Mouse (Mus musculus): ENCODE results near the gene Ccl5. TPM values are rescaled to one million over a fixed set of nuclear protein-coding genes. Genes with fewer than 3 reads are reported as not detected.

Ccl5 gene
- polyA plus RNA-seq, 1 experiment from 2014 or later = not detected

Other genes starting within 250 kb of the Ccl5 start
- gene Slfn14, start 243.8 kb downstream of the Ccl5 start, polyA plus RNA-seq (2015; fragmentation: Nextera tagmentation; extraction: Ambion mirVana) = 0.08 TPM in 1 of 2 replicates, not detected in the other
- 115 and 118 TPM in 2 replicates for gene Ap2b1, start 231.5 kb downstream of the Ccl5 start, polyA plus RNA-seq (2015; fragmentation: Nextera tagmentation; extraction: Ambion mirVana)
- gene Pex12, start 227.9 kb downstream of the Ccl5 start, polyA plus RNA-seq (2015; fragmentation: Nextera tagmentation; extraction: Ambion mirVana) = 19.8 and 21.3 TPM in 2 replicates
- gene Rasl10b, start 121.4 kb downstream of the Ccl5 start, polyA plus RNA-seq (2015; fragmentation: Nextera tagmentation; extraction: Ambion mirVana) = 24.2 and 25.3 TPM in 2 replicates
- 0.07 and 0.29 TPM in 2 replicates for gene Gas2l2, start 101.1 kb downstream of the Ccl5 start, polyA plus RNA-seq (2015; fragmentation: Nextera tagmentation; extraction: Ambion mirVana)
- 0.36 TPM in 1 of 2 replicates, not detected in the other for gene 1700020L24Rik, start 92.8 kb downstream of the Ccl5 start, polyA plus RNA-seq (2015; fragmentation: Nextera tagmentation; extraction: Ambion mirVana)
- 3.5 and 4.6 TPM in 2 replicates for gene Mmp28, start 67.4 kb downstream of the Ccl5 start, polyA plus RNA-seq (2015; fragmentation: Nextera tagmentation; extraction: Ambion mirVana)
- gene Taf15, start 57.4 kb downstream of the Ccl5 start, polyA plus RNA-seq (2015; fragmentation: Nextera tagmentation; extraction: Ambion mirVana) = 10.8 and 11.8 TPM in 2 replicates
- not detected in 2 replicates for gene Heatr9, start 8.3 kb downstream of the Ccl5 start, polyA plus RNA-seq (2015; fragmentation: Nextera tagmentation; extraction: Ambion mirVana)
- gene Ccl9, start 48.1 kb upstream of the Ccl5 start, polyA plus RNA-seq (2015; fragmentation: Nextera tagmentation; extraction: Ambion mirVana) = 2.4 and 3.1 TPM in 2 replicates
- 2.7 and 3.5 TPM in 2 replicates for gene Ccl6, start 62.6 kb upstream of the Ccl5 start, polyA plus RNA-seq (2015; fragmentation: Nextera tagmentation; extraction: Ambion mirVana)
- not detected in 2 replicates for gene Rpl9-ps1, start 115.1 kb upstream of the Ccl5 start, polyA plus RNA-seq (2015; fragmentation: Nextera tagmentation; extraction: Ambion mirVana)
- 2.0 and 3.0 TPM in 2 replicates for gene Ccl3, start 118.8 kb upstream of the Ccl5 start, polyA plus RNA-seq (2015; fragmentation: Nextera tagmentation; extraction: Ambion mirVana)
- 0.65 and 1.9 TPM in 2 replicates for gene Ccl4, start 132.1 kb upstream of the Ccl5 start, polyA plus RNA-seq (2015; fragmentation: Nextera tagmentation; extraction: Ambion mirVana)
- not detected in 2 replicates for gene Wfdc17, start 173.5 kb upstream of the Ccl5 start, polyA plus RNA-seq (2015; fragmentation: Nextera tagmentation; extraction: Ambion mirVana)
- not detected in 2 replicates for gene Wfdc18, start 178.5 kb upstream of the Ccl5 start, polyA plus RNA-seq (2015; fragmentation: Nextera tagmentation; extraction: Ambion mirVana)
- gene Wfdc21, start 216.4 kb upstream of the Ccl5 start, polyA plus RNA-seq (2015; fragmentation: Nextera tagmentation; extraction: Ambion mirVana) = not detected in 2 replicates
- gene Heatr6, start 223.2 kb upstream of the Ccl5 start, polyA plus RNA-seq (2015; fragmentation: Nextera tagmentation; extraction: Ambion mirVana) = 32.7 and 35.5 TPM in 2 replicates